Mouse (Mus musculus) embryonic facial prominence, embryonic 11.5 days (tissue): Measurements from ENCODE around the gene Glb1l. TPM values are rescaled to one million over a fixed set of nuclear protein-coding genes. Genes with fewer than 3 reads are reported as not detected.

Experiments used
- ATAC-seq: fragments of 200-750 bp; cut with Nextera tagmentation; replicated peaks from 2 replicates; pipeline ENCODE4 v1.8.0; 2017; ENCODE audit warnings: low read depth; ENCODE audit not compliant: insufficient number of reproducible peaks, low FRiP score, low TSS enrichment
- DNase-seq: peaks from one replicate; pipeline ENCODE4 v3.0.0-alpha.2; 2015; ENCODE audit warnings: low spot score
- H3K27ac ChIP-seq: fragments of 300-500 bp; sonication (generic); replicated peaks from 2 replicates; pipeline ENCODE4 v1.5.1; 2014; ENCODE audit warnings: mild to moderate bottlenecking, low read depth, low read length, control low read depth
- H3K27me3 ChIP-seq: fragments of 300-500 bp; sonication (generic); 2 replicates; pipeline ENCODE4 v1.6.1; 2014; ENCODE audit warnings: mild to moderate bottlenecking, low read length, moderate library complexity, mixed read lengths; ENCODE audit not compliant: control insufficient read depth, insufficient read depth
- H3K36me3 ChIP-seq: fragments of 300-500 bp; sonication (generic); replicated peaks from 2 replicates; pipeline ENCODE4 v1.6.1; 2014; ENCODE audit warnings: low read depth, mild to moderate bottlenecking, low read length, moderate library complexity, mixed read lengths; ENCODE audit not compliant: control insufficient read depth, insufficient read depth
- H3K4me1 ChIP-seq: fragments of 300-500 bp; sonication (generic); 2 replicates; pipeline ENCODE4 v1.6.1; 2014; ENCODE audit warnings: low read length, mixed read lengths; ENCODE audit not compliant: control insufficient read depth, insufficient read depth
- H3K4me2 ChIP-seq: fragments of 300-500 bp; sonication (generic); 2 replicates; pipeline ENCODE4 v1.6.1; 2014; ENCODE audit warnings: low read depth, mild to moderate bottlenecking, control low read depth, low read length, moderate library complexity
- H3K4me3 ChIP-seq: fragments of 300-500 bp; sonication (generic); 2 replicates; pipeline ENCODE4 v1.5.1; 2014; ENCODE audit warnings: low read depth, low read length, control low read depth
- H3K9ac ChIP-seq: fragments of 300-500 bp; sonication (generic); replicated peaks from 2 replicates; pipeline ENCODE4 v1.6.1; 2014; ENCODE audit warnings: mild to moderate bottlenecking, control low read depth, low read length
- H3K9me3 ChIP-seq: fragments of 300-500 bp; sonication (generic); replicated peaks from 2 replicates; pipeline ENCODE4 v1.6.1; 2016; ENCODE audit warnings: mild to moderate bottlenecking, low read length, inconsistent platforms, mixed read lengths; ENCODE audit not compliant: control insufficient read depth
- WGBS: fragments of 180-500 bp; shearing (Covaris S2); extraction: QIAGEN DNeasy Blood & Tissue Kit; methylation state at CpG from one replicate; pipeline ENCODE4 v1.1.7; 2014; 5-methylcytosine and 5-hydroxymethylcytosine counted together
- polyA plus RNA-seq: library from polyadenylated mRNA; unstranded; fragments of >200 nt; fragmentation: Nextera tagmentation; extraction: Ambion mirVana; gene quantifications from 2 replicates; pipeline ENCODE4 v1.2.1, GENCODE M21; 2014

The Glb1l gene
- polyA plus RNA-seq: 14.1 and 15.0 TPM in 2 replicates

- Histone ChIP-seq H3K27me3 (no peaks in the 10 kb centered on the region), H3K36me3 (no peaks in the 10 kb centered on the region), H3K4me2 (peak within 1 kb of the TSS; percentile 92), H3K27ac (no peak within 1 kb of the TSS), H3K9me3 (no peaks in the 10 kb centered on the region), H3K9ac (peak within 1 kb of the TSS; percentile 92), H3K4me1 (no peaks in the 10 kb centered on the region), H3K4me3 (peak within 1 kb of the TSS; percentile 87)
- WGBS: 5% methylated on average over 42 of the region's 42 CpGs
- ATAC-seq: peak; percentile 92
- peak; percentile 98 for DNase-seq
These were observed at the start of gene Glb1l, which contains the start of gene Stk16 for GRCm38 (mm10) chr1:75210136-75211087. TSS of gene Glb1l (minus strand) at chr1:75210813. TSS of gene Stk16 (plus strand) at chr1:75210838.

- 65% methylated on average over 10 of the region's 10 CpGs for whole genome bisulfite sequencing
- Histone ChIP-seq H3K4me3 (no peak overlapping the region), H3K4me1 (no peaks in the 10 kb centered on the region), H3K36me3 (no peaks in the 10 kb centered on the region), H3K4me2 (no peak overlapping the region), H3K9me3 (no peaks in the 10 kb centered on the region), H3K9ac (no peak overlapping the region), H3K27ac (no peak overlapping the region), H3K27me3 (no peaks in the 10 kb centered on the region)
- no peak for DNase-seq
- ATAC-seq: no peak
These were observed 45.0 kb upstream of the Glb1l start for GRCm38 (mm10) chr1:75255516-75256046.

- WGBS: 68% methylated on average over 8 of the region's 8 CpGs
- no peak for ATAC-seq
These were observed 44.0 kb upstream of the Glb1l start for GRCm38 (mm10) chr1:75254625-75255013.

GRCm38 (mm10) chr1:75253849-75254624 is 43.4 kb upstream of the Glb1l start:
- Histone ChIP-seq H3K9me3 (no peaks in the 10 kb centered on the region), H3K4me3 (no peak overlapping the region), H3K4me2 (no peak overlapping the region), H3K4me1 (no peaks in the 10 kb centered on the region), H3K27ac (no peak overlapping the region), H3K9ac (no peak overlapping the region), H3K36me3 (no peaks in the 10 kb centered on the region), H3K27me3 (no peaks in the 10 kb centered on the region)
- no peak for ATAC-seq
- WGBS: 65% methylated on average over 16 of the region's 16 CpGs
- DNase-seq: peak; percentile 86

More at GRCm38 (mm10) chr1:75254625-75255013, 44.0 kb upstream of the Glb1l start:
- H3K4me1 ChIP-seq: no peaks in the 10 kb centered on the region
- H3K36me3 ChIP-seq: no peaks in the 10 kb centered on the region
- H3K4me2 ChIP-seq: no peak overlapping the region
- H3K9ac ChIP-seq: no peak overlapping the region
- no peak overlapping the region for H3K4me3 ChIP-seq
- no peaks in the 10 kb centered on the region for H3K27me3 ChIP-seq
- H3K27ac ChIP-seq: no peak overlapping the region
- H3K9me3 ChIP-seq: no peaks in the 10 kb centered on the region
- DNase-seq: no peak

DNA sequence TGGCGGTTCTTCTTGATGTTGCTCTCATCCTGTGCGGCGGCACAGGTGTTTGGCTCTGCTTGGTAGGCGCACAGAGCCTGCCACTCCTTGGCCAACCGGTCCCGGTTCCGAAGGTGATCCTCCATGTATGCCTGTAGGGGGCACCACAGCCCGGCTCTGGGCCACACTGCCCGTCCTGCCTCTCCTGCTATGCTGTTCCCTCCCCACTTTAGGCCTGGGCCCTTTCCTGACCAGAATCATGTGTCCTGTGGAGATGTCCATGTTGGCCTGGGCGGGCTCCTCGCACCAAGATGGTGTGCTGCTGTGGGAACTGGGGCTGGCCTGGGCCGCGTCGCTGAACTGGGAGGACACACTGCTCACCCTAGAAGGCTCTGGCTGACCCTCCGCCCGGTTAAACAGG is 42.4 kb upstream of the Glb1l start:
- H3K27ac ChIP-seq: no peak overlapping the region
- no peak overlapping the region for H3K9ac ChIP-seq
- H3K27me3 ChIP-seq: no peaks in the 10 kb centered on the region
- no peaks in the 10 kb centered on the region for H3K4me1 ChIP-seq
- no peaks in the 10 kb centered on the region for H3K9me3 ChIP-seq
- ATAC-seq (no peak), DNase-seq (no peak)
- no peaks in the 10 kb centered on the region for H3K36me3 ChIP-seq
- H3K4me2 ChIP-seq: no peak overlapping the region
- WGBS: 70% methylated on average over 16 of the region's 16 CpGs
- no peak overlapping the region for H3K4me3 ChIP-seq

GRCm38 (mm10) chr1:75252308-75252707 is 41.7 kb upstream of the Glb1l start:
- H3K36me3 ChIP-seq: no peaks in the 10 kb centered on the region
- no peaks in the 10 kb centered on the region for H3K9me3 ChIP-seq
- DNase-seq: no peak
- no peaks in the 10 kb centered on the region for H3K4me1 ChIP-seq
- ATAC-seq: 0 out of 2 replicates have a peak, but pooled peaks have one; percentile 4
- H3K4me3 ChIP-seq: no peak overlapping the region
- H3K9ac ChIP-seq: no peak overlapping the region
- H3K27me3 ChIP-seq: no peaks in the 10 kb centered on the region
- WGBS: 68% methylated on average over 13 of the region's 13 CpGs
- no peak overlapping the region for H3K4me2 ChIP-seq
- no peak overlapping the region for H3K27ac ChIP-seq

DNA sequence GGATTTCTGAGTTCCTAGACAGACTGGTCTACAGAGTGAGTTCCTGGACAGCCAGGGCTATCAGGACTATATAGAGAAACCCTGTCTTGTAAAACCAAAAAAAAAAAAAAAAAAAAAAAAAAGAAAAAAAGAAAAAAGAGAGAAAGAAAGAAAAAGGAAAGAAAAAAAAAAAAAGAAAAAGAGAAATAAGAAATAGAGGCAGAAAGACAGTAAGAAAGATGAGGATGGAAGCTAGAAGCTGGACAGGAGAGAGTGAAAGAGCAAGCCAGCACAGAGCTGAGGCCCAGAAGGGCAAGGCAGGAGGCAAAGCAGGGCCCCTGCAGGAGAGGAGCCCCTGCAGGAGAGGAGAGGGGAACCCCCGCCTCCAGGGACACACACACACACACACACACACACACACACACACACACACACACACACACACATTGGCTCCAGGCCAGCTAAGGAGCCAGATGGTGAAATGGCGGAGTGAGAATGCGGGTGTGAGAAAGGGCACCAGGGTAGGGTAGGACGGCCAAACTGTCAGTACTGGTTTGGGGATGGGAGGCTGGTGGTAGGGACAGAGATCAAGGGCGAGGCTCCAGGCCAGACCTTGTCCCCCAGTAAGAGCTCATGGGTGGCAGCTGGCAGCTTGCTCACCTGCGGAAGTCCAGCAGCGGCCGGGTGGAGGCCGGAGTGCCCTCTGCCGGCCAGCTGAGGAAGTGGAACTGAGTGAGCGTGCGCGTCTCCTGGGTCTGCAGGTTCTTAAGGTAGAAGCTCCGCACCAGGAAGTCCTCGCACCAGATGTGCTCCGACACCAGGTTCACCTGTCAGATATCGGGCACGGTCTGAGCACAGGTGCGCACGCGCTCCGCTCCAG is 40.7 kb upstream of the Glb1l start:
- H3K4me2 ChIP-seq: peak overlapping the region; percentile 29
- no peaks in the 10 kb centered on the region for H3K36me3 ChIP-seq
- H3K27me3 ChIP-seq: no peaks in the 10 kb centered on the region
- H3K4me1 ChIP-seq: no peaks in the 10 kb centered on the region
- WGBS: 5% methylated on average over 21 of the region's 22 CpGs
- ATAC-seq (peak; percentile 37; the same call in 1 of the 2 replicates), DNase-seq (peak; percentile 76)
- peak overlapping the region; percentile 10; the same call in 1 of the 2 replicates for H3K4me3 ChIP-seq
- H3K9me3 ChIP-seq: no peaks in the 10 kb centered on the region
- no peak overlapping the region for H3K9ac ChIP-seq
- no peak overlapping the region for H3K27ac ChIP-seq
